Mouse (Mus musculus) Patski (cell line): Measurements from ENCODE around the gene Slc6a6. TPM values are rescaled to one million over a fixed set of nuclear protein-coding genes. Genes with fewer than 3 reads are reported as not detected.

Source experiments
- ATAC-seq: fragments of 100-300 bp; one replicate; pipeline ENCODE4 v1.8.0; 2021
- CTCF ChIA-PET: fragments of 350-600 bp; sonication (Branson Sonifier 250); formaldehyde crosslinking; loops from one replicate; lab custom pipeline; 2022; ENCODE audit warnings: inconsistent platforms; lab: Charles Lee
- POLR2A ChIA-PET: fragments of 350-600 bp; sonication (Branson Sonifier 250); formaldehyde crosslinking; loops from one replicate; lab custom pipeline; 2022; ENCODE audit warnings: antibody characterized with exemption, inconsistent platforms; lab: Charles Lee
- DNase-seq: peaks from one replicate; pipeline ENCODE4 v3.0.0-alpha.2; 2011; ENCODE audit warnings: low read depth, low spot score
- H3K27me3 ChIP-seq: fragments of 371-371 bp; one replicate; pipeline ENCODE4 v1.5.1; 2021
- CTCF ChIP-seq: fragments of 100-300 bp; IDR thresholded peaks from one replicate; pipeline ENCODE4 v1.5.1; 2021
- in situ Hi-C: fragments of 300-500 bp; cut with MboI; formaldehyde crosslinking; loops from 3 replicates; pipeline ENCODE4 v1.11.1; 2018; ENCODE audit warnings: low pct_unique_long_range_greater_than_20kb, mixed read lengths
- polyA plus RNA-seq: library from polyadenylated mRNA; unstranded; gene quantifications from one replicate; pipeline ENCODE4 v1.2.3, GENCODE M21; 2021

The Slc6a6 gene
- polyA plus RNA-seq, 1 experiment from 2014 or later: 497 TPM

GRCm38 (mm10) chr6:91667141-91667540 lies 16.7 kb upstream of the Slc6a6 start:
- in situ Hi-C loops: no loop called here
- H3K27me3 ChIP-seq: no peaks in the 10 kb centered on the region
- DNase-seq (no peak), ATAC-seq (no peak)
- CTCF ChIA-PET: interaction anchor here (1.1 kb wide), 1 partner anchor 10 kb away, joined by 3 read pairs; no protein-coding TSS in a partner anchor
- POLR2A ChIA-PET: no interaction called here
- no peak for TF ChIP-seq CTCF

- ATAC-seq (peak; percentile 97), DNase-seq (no peak)
- H3K27me3 ChIP-seq: no peaks in the 10 kb centered on the region
- peak; percentile 48 for TF ChIP-seq CTCF
- CTCF ChIA-PET: interaction anchor here (0.9 to 2.4 kb wide), 6 partner anchors 9 to 141 kb away, joined by 3 to 6 read pairs (median 6); no protein-coding TSS in a partner anchor
- in situ Hi-C loops: no loop called here
- POLR2A ChIA-PET: interaction anchor here (1.2 kb wide), 1 partner anchor 17 kb away, joined by 4 read pairs; no protein-coding TSS in a partner anchor
Observed at GRCm38 (mm10) chr6:91668276-91668675, 15.6 kb upstream of the Slc6a6 start.

- ChIA-PET CTCF (interaction anchor here (0.9 to 2.4 kb wide), 5 partner anchors 10 to 142 kb away, joined by 3 to 6 read pairs (median 6); no protein-coding TSS in a partner anchor), POLR2A (interaction anchor here (0.6 to 1.2 kb wide), 3 partner anchors 15 to 1436 kb away, joined by 3 to 4 read pairs (median 3); partner anchors contain the start of gene Slc6a6)
- in situ Hi-C loops: no loop called here
- TF ChIP-seq CTCF: no peak
- no peaks in the 10 kb centered on the region for H3K27me3 ChIP-seq
- ATAC-seq (no peak), DNase-seq (no peak)
Observed at GRCm38 (mm10) chr6:91669270-91669669, 14.6 kb upstream of the Slc6a6 start.

GRCm38 (mm10) chr6:91670224-91670623 lies 13.6 kb upstream of the Slc6a6 start:
- POLR2A ChIA-PET: no interaction called here
- DNase-seq (no peak), ATAC-seq (no peak)
- no peak for TF ChIP-seq CTCF
- no peaks in the 10 kb centered on the region for H3K27me3 ChIP-seq
- CTCF ChIA-PET: interaction anchor here (1.8 to 2.4 kb wide), 2 partner anchors 14 to 143 kb away, joined by 6 read pairs; no protein-coding TSS in a partner anchor
- in situ Hi-C loops: no loop called here

GRCm38 (mm10) chr6:91674757-91675350 lies 9.0 kb upstream of the Slc6a6 start:
- no peak for TF ChIP-seq CTCF
- DNase-seq (no peak), ATAC-seq (no peak)
- H3K27me3 ChIP-seq: no peaks in the 10 kb centered on the region
- in situ Hi-C loops: no loop called here
- POLR2A ChIA-PET: no interaction called here
- CTCF ChIA-PET: no interaction called here

- no peak for DNase-seq
- ChIA-PET POLR2A (interaction anchor here (0.9 kb wide), 1 partner anchor 403 kb away, joined by 3 read pairs; no protein-coding TSS in a partner anchor), CTCF (interaction anchor here (1.0 to 1.6 kb wide), 3 partner anchors 18 to 151 kb away, joined by 3 to 6 read pairs (median 3); no protein-coding TSS in a partner anchor)
- no peaks in the 10 kb centered on the region for H3K27me3 ChIP-seq
- ATAC-seq: no peak
- in situ Hi-C loops: no loop called here
- no peak for TF ChIP-seq CTCF
Observed at GRCm38 (mm10) chr6:91678506-91679094, 5.3 kb upstream of the Slc6a6 start.

- POLR2A ChIA-PET: interaction anchor here (0.9 kb wide), 1 partner anchor 402 kb away, joined by 3 read pairs; no protein-coding TSS in a partner anchor
- in situ Hi-C loops: no loop called here
- no peak for DNase-seq
- CTCF ChIA-PET: interaction anchor here (1.0 to 1.6 kb wide), 3 partner anchors 19 to 152 kb away, joined by 3 to 6 read pairs (median 3); no protein-coding TSS in a partner anchor
- H3K27me3 ChIP-seq: no peaks in the 10 kb centered on the region
- ATAC-seq: no peak
- TF ChIP-seq CTCF: no peak
Observed at GRCm38 (mm10) chr6:91679095-91679577, 4.7 kb upstream of the Slc6a6 start.

- CTCF ChIA-PET: interaction anchor here (1.0 kb wide), 1 partner anchor 103 kb away, joined by 3 read pairs; no protein-coding TSS in a partner anchor
- H3K27me3 ChIP-seq: no peaks in the 10 kb centered on the region
- in situ Hi-C loops: no loop called here
- POLR2A ChIA-PET: no interaction called here
- ATAC-seq: no peak
- TF ChIP-seq CTCF: no peak
- DNase-seq: no peak
Observed at GRCm38 (mm10) chr6:91679716-91680115, 4.1 kb upstream of the Slc6a6 start.

GRCm38 (mm10) chr6:91681841-91682240 lies 2.0 kb upstream of the Slc6a6 start:
- ChIA-PET CTCF (interaction anchor here (0.8 to 1.0 kb wide), 2 partner anchors 98 to 106 kb away, joined by 3 to 4 read pairs; no protein-coding TSS in a partner anchor), POLR2A (no interaction called here)
- no peaks in the 10 kb centered on the region for H3K27me3 ChIP-seq
- ATAC-seq (no peak), DNase-seq (no peak)
- TF ChIP-seq CTCF: no peak
- in situ Hi-C loops: no loop called here

GRCm38 (mm10) chr6:91683121-91683520 lies 732 bp upstream of the Slc6a6 start:
- no peak for TF ChIP-seq CTCF
- DNase-seq (no peak), ATAC-seq (no peak)
- POLR2A ChIA-PET: interaction anchor here (1.1 to 1.9 kb wide), 4 partner anchors 45 to 155 kb away, joined by 3 to 5 read pairs (median 4); no protein-coding TSS in a partner anchor
- H3K27me3 ChIP-seq: no peaks in the 10 kb centered on the region
- CTCF ChIA-PET: no interaction called here
- in situ Hi-C loops: no loop called here
